Mouse (Mus musculus) bone marrow macrophage, adult 2 months (primary cell): ENCODE measurements around the gene Mtif3.

Source experiments
- CTCF ChIP-seq: IDR thresholded peaks from 2 replicates; pipeline ENCODE4 v1.5.1; 2012; ENCODE audit warnings: low read depth, mild to moderate bottlenecking, low read length, moderate library complexity
- POLR2A ChIP-seq: IDR thresholded peaks from 2 replicates; pipeline ENCODE4 v1.6.1; 2012; ENCODE audit warnings: mild to moderate bottlenecking, low read depth, low read length, borderline replicate concordance

- TF ChIP-seq CTCF (no peak), POLR2A (no peak)
Measured at GRCm38 (mm10) chr5:146931904-146932553, 31.6 kb downstream of the Mtif3 start.
